Mouse (Mus musculus) lung, postnatal 14 days (tissue): ENCODE results near the gene Stap2.

Experiments
- DNase-seq: peaks from one replicate; pipeline ENCODE4 v3.0.0; 2021

Stap2 gene

DNA sequence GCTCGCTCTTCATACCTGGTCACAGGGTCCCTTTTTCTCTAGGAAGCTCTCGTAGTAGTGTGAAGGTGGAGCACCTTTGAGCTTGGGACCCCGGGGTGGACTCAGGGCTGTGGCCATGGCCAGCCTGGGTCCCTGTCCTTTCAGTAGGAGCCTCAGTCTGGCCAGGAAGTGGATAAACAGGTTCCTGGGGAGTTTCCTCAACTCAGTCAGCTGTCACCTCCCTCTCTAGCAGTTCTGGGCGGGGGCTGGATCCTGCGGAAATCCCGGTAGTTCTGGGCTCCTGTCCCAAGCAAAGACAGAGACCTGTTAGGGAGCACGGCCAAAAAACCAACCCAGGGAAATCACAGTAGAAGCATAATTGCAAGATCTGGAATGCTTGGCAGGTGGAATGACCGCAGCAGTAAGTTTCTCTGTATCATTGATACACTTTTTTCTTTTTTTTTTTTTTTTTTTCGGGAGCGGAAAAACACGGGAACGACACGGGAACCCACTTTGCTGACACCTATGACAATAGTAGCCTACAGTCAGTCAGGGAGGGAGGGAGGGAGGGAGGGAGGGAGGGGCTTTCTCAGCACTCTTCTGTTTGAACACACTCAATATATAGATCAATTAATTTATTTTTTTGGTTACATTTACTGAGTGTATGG is at the start of gene Stap2, which contains the start of gene Mpnd:
Gene Stap2 (minus strand): TSS at position 170 of the 647 bp plus-strand sequence.
Gene Mpnd (plus strand): TSS at position 297 of the 647 bp plus-strand sequence.
- DNase-seq = peak; percentile 68

DNA sequence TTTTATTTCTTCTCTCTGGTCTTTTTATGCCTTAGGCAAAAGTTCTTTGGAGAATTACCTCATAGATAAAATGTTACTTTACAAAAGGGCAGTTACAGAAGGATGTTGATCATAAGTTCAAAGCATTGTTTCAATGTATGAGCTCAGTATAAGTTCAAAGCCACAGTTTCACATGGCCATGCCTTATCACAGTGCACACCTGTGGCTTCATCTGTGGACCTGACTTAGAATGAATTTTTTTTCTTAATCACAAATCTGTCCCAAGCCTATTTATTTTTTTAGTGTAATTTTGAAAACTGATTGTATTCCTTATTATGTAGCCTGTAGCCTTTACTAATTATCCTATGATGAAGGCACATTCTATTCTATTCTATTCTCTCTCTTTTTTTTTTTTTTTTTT is 49.6 kb upstream of the Stap2 start:
- DNase-seq = no peak

DNA sequence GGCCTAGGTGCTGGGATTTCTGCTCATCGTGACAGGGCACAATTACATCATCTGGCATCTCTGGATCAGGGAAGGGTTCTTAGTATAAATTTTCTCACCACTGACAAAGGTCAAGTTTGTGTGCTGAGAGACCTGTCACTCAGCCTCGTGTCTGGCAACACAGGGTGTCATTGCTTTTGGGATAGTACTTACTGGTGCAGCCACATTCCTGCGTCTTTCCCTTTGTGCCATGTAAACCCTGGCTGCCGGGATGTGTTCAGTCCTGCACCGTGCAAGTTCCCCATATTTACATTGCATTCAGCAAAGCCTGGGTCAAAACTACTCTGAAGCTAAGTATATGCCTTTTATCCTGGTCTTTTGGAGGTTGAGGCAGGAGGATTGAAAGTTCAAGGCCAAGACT is 46.0 kb upstream of the Stap2 start:
- DNase-seq = no peak

DNA sequence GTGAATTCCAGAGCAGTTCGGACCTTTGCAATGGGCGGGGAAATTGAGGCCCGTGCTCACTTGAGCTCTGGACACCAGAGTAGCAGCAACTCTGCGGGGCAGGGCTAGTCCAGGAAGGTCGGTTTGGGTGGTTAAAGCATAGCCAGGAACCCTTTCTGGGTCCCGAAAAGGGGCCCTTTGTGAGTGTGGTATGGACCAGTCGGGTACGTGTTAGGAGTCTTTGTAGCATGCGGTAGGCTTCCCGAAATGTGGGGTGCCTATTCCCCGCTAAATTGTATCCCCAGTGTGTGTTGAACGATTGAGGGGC is 35.4 kb upstream of the Stap2 start:
- no peak for DNase-seq

DNA sequence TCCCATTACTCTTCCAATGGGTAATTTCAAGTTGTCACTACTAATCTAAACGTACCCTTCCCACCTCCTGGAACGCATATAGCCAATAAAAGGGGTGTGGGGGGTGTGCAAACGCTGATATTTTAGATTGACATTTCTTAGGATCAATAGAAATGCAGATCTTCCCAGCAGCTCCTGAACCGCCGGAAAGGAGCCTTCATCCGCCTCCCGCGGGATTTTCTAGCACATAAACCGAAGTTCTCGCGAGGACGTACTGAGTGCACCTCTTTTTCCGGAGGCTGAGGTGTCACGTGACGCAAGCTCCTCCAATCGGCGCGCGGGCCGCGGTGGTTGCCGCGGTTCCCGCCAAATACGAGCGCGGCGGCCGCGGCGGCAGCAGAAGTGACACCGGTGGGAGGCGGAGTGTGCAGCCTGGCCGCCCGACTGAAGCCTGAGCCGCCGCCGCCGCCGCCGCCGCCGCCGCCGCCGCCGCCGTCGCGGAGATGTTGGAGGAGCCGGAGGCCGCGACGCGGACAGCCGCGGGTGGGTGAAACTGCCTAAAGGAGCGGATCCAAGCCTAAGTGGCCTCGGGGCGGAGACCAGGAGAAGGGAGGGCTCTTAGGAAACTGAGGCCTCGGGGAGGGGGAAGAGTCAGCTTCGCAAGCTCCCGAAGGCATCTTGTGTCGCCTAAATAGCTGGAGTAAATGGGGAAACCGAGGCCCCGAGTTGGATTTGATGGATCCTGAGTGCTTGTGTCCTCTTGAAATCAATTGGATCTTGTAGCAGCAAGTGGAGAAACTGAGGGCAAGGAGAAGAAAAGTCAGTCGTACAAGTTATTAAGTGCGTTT is 34.9 kb upstream of the Stap2 start, which contains the start of gene Chaf1a:
Gene Chaf1a (plus strand): TSS at position 410 of the 827 bp plus-strand sequence.
- peak; percentile 99 for DNase-seq

DNA sequence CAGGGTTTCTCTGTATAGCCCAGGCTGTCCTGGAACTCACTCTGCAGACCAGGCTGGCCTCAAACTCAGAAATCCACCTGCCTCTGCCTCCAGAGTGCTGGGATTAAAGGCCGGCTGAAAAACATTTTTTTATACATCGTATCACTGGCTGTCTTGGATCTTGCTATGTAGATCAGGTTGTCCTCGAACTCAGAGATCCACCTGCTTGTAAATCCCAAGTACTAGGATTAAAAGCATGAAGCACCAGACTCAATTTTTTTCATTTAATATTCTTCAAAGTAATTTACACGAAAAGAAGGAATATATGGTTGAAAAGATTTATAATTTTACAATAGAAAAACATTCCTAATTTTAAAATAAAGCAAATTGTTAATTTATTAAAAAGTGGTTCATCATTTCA is 34.0 kb upstream of the Stap2 start:
- DNase-seq = no peak

DNA sequence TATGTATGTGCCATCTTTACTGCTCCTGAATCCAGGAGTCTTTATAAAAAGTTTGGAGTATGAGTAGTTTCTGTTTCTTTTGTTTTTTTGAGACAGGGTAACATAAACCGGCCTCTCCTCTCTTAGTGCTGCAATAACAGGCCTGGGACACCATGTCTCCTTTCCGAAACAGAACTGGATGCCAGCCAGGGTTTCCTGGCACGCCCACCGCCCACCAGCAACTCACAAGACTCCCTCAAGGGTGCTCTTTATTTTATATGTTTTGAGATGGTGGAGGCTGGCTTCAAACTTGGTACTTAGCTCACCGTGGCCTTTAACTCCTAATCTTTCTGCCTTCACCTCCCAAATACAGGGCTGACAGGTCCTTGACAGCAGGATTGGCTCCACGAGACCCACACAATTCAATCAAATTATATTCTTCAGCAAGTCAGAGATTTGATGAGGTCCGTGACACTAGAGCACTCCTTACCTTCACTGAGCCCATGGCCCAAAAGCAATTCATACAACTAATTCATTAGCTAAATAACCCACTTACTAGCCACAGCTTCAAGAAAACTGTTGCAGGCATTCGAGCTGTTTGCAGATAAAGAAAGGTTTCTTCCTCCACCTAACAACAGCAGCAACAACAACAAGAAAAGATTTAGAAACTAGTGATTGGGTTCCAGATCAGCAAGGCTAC is 33.3 kb upstream of the Stap2 start:
- DNase-seq = peak; percentile 39

DNA sequence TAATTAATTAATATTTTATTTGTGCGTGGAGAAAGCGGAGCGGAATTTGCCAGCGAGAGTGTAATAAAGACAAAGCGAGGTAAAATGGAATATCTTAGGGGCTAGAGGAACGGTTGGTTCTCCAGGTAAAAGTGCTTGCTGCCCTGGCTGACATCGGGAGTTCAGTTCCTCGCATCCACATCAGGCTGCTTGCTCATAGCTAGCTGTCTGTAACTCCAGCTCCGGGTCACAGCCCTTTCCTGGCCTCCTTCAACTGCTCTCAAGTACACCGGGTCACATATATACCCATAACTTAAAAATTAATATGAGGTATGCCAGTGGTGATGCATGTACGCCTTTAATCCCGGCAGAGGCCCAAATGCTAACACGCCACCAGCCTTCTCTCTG is 31.5 kb upstream of the Stap2 start:
- DNase-seq = no peak

DNA sequence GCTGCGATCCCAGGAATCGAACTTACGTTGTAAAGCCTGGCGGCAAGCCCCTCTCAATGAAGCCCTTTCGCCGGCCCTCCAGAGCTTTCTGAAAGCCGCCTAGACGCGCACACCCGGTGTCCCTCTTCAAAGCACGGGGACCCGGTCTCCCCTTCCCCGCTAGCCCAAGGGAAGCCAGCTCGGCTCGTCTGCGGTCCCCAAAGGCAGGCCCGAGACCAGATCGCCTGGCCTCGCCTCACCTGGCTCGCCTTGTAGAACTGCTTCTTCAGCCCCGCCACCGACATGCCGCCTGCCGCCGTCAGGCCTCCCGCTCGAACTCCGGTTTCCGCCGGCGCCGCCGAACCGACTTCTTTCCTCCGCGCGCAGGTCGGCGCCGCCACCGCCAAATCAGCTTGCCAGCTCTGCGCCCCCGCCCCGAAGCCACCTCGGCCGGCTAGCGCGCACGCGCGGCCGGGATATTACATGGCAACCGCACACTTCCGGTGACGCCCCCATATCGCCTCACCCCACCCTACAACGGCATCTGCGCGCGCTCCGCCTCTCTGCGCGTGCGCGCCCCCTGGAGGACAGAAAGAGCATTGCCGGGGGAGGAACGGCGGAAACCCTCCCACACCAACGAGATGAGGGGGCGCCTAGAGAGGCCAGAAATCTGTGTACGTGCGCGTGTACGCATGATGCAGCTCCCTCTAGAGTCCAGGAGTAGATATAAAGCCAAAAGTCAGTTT is 31.0 kb upstream of the Stap2 start, which contains the start of gene Sh3gl1:
Gene Sh3gl1 (minus strand): TSS at position 460 of the 725 bp plus-strand sequence.
- DNase-seq = peak; percentile 99

DNA sequence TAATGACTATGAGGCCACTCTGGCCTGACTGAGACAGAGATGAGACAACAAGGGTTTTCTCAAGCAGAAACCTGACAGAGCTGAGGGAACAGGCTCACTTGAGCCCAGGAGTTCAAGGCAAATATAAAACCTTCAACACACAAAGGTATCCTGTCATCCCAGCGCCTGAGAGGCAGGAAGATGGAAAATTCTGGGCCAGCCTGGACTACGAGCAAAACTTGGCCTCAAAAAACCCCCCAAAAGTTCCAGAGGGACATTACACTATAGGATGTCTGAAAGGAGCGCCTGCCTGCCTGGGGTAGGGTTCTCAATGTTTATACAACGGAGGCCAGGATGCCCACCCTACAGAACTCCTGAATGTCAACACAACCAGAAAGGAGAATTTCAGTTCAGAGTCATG is 29.8 kb upstream of the Stap2 start:
- no peak for DNase-seq

DNA sequence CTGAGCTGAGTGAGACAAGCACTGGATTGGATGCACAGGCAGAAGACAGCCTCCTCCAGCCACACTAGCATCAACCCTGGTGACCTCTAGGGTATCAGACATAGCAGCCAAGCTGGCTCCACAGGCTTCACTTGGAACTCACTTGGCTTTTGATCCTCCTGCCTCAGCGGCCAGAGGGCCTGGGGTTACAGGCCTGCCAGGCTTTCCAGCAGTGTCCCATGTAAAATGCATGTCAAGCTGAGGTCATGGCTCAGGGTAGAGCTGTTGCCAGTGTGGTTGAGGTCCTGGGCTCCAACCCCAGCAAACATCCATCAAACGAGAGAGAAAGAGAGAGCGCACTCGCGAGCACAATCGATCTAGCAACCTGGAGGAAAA is 29.3 kb upstream of the Stap2 start:
- no peak for DNase-seq

DNA sequence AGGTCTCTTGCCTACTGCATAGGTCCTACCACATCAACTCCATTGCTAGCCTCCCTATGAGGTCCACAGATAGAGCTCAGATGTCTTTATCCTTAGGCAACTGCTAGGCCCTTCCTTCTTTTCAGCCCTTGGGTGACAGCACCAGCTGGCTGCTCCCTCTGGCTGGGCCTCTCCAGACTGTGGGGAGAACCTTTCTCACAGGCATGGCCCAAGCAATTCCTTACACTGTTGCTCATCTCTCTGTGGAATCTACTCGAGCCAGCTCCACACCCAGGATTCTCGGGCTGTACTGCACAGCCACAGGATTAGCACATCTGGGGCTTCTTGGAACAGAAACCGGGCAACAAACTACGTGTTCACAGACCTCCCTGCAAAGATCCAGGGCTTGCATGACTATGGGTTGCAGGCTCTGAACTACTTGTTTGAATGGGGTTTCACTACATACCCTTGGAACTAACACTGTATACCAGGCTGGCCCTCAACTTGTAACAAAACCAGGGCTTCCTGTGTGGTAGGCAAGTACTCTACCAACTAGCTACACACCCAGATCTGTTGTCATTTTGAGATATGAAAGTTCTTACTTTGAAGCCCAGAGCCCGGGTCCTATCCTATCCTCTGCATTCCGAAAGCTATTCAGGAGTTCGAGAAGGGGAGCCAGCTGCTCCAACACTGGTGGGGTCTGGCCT is 28.8 kb upstream of the Stap2 start:
- no peak for DNase-seq

DNA sequence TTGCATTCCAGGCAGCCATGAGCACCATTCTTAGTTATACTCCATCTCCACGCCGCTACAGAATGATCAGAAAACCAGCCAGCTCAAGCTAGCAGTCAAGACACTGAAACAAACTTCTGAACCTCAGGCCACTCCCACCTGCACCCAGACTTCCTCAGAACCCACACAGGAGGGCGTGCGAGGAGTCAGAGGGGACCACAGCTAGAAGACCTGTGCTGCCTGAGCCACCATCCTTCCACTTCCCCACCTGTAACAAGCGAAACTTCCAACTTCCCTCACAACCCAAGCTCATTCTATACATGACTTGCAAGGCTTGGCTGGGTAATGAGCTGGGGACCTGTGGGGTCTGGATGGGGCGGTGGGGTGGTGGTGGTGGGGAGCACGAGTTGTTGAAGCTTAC is 27.4 kb upstream of the Stap2 start:
- no peak for DNase-seq

DNA sequence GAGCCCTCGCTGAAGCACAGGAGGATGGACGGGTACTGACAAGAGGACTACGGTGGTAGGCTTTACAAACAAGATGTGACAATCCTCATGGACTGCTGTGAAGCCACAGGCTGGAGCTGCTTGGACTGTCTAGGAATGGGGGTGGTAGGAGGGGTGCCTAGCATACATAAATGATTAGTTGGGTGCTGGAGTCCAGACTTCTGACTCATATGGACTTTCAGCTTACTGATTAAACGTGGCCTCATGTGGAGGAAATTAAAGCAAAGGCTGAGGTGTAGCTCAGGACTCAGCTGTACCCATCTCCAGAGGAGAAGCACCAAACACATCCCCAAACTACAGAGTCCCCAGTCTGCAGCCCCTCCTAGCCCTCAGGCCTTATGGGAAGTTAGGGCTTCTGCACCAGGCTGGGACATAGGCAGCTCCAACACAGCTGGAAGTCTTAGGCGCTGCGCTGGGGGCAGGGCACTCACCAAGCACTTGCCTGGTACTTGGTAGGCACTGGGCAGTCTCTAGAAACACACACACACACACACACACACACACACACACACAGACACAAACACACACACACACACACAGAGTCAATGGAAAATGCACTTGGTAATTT is 26.8 kb upstream of the Stap2 start:
- no peak for DNase-seq

DNA sequence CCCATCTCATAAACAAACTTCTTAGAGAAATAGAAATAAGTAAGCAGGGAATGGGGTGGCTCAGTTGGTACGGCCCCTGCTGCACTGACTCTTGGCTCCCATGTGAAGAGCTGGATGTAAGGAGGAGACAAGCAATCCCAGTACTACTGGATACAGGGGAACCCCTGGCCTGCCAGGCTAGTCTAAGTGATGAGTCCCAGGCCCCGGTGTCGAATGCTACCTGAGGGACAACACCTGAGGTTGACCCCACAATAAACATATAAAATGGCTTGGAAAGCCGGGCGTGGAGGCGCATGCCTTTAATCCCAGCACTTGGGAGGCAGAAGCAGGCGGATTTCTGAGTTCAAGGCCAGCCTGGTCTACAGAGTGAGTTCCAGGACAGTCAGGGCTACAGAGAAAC is 26.0 kb upstream of the Stap2 start:
- DNase-seq = no peak

DNA sequence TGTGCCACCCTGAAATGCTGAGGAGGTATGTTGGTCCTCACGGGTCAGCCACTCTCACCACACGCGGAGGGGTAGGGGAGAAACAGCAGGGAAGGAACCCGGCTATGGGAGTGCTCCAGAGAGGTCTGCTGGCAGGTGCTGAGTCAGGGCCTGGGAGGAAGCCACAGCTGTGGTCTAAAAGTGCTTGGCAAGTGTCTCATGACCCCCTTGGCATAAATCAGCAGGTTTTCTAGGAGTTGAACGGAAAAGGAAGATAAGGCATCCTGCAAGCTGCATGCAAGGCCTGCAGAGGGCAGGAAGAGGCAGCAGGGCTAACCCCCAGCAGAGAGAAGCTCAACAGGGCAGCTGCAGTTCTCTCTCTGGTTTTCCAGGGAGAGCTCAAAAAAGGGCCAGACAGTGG is 25.5 kb upstream of the Stap2 start:
- peak; percentile 32 for DNase-seq

DNA sequence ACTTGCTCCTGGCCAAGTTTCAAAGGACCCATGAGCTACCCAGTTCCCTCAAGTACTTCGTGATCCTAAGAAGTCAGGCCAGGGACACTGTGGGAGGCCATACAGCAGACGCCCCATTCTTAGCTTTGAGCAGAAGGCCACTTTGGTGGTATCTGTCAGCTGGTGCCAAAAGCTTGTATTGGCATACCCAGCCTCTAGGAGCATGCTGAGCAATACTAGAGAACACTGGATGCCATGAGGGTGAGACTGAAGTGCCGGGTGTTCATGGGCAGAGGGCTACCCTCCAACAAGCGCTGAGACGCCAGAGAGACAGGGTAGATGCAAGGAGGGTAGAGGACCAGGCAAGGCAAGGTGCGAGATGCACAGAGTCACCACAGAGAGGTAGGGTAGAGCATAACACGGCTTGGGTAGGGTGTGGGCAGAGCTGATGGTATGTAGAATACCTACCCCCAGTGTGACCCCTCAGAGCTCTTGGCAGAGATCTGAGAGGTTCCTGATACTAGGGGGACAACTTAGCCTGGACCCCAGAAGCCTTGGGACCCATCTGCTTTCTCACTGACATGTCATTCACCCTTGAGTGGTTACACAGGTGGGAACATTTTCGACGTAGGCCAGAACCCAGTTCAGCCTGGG is 25.0 kb upstream of the Stap2 start:
- DNase-seq = no peak

DNA sequence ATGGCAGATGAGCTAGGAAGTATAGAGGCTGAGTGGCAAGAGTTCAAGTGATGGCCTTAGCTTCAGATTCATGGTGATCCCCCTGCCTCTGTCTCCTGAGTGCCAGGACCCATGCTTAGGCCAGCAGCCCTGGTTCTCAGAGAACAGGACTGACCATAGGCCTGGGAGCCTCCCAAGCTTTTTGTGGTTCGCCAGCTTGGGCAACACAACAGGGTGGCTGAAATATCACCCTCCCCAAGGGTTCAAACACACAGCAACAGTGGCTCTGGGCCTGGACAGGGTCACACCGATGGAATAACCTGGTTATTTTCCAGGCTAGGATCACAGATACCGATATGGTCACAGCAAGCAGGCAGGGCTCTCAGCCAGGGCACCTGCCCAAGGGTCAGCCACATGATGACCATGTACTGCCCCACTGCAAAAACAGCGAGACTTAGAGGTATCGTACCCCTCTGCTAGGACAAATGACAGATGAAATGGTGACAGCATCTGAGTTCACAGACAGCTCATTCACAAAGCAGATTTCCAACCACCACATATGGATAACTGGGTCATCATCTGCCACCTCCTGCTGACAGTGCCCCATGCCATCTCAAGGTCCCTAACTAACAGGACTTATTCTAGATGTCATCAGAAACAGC is 22.5 kb upstream of the Stap2 start:
- no peak for DNase-seq

DNA sequence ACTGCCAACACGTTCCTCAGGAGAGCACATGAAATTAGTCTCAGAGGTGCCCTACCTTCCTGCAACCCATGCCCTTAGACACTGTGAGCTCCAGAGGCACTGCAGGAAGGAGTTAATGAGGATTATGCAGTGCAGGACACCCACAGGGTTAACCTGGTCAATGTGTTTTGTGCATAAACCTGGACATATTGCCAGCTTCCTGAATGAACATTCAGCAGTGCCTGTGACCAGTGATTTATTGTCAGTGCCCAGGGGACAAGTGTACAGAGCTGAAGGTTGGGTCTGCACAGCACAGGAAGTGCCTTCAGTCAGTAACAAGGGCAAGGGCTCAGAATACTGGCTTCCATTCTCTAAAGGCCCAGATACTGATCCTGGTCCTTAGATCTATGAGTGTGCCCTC is 21.5 kb upstream of the Stap2 start:
- DNase-seq = no peak

DNA sequence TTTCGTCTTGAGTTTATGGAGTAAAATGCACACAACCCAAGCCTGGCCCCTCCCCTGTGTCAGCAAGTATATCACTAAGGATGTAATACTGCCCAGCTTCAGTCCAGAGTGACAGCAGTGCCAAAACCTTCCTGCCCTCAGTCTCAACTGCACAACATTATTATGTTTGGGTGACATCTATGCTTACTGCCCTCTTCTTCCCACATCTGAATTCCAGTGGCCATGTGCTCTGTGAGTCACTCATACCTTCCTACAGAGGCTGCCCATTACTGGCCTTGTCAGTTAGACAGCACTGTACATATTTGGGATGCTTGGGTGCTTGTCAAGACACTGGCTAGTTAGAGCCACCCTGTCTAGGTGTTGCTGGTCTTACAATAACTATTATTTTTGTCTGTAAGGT is 20.9 kb upstream of the Stap2 start:
- no peak for DNase-seq

DNA sequence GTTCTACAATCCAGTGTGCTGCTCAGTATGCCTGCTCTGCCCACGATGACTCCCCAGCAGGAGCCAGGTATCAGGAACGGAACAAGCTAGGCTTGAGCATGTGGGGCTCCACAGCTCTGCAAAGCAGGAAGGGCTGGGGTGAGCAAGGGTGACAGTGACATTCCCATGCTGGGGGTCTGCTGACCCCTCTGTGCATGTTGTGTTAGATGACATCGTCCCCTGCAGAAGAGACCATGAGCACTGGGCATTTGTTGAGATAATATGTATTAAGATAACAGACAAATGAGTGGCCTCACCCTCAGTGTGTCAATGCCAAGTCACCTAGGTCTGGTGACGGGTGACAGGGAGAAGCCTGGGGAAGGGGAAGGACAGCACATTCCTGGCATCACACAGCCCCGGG is 19.5 kb upstream of the Stap2 start:
- DNase-seq = no peak
